Mouse (Mus musculus) kidney, adult 2 months (tissue): Measurements from ENCODE around the gene Aox4.

Experiments used
- CTCF ChIP-seq: fragments of 200-500 bp; conservative IDR thresholded peaks from 2 replicates; pipeline ENCODE4 v1.5.1; 2011; ENCODE audit warnings: low read depth, mild to moderate bottlenecking, control low read depth, low read length, moderate library complexity, mixed read lengths; ENCODE audit not compliant: insufficient read depth, insufficient read length
- POLR2A ChIP-seq: fragments of 200-500 bp; IDR thresholded peaks from one replicate; pipeline ENCODE4 v1.6.1; 2011; ENCODE audit warnings: low read depth, low read length, control low read depth

DNA sequence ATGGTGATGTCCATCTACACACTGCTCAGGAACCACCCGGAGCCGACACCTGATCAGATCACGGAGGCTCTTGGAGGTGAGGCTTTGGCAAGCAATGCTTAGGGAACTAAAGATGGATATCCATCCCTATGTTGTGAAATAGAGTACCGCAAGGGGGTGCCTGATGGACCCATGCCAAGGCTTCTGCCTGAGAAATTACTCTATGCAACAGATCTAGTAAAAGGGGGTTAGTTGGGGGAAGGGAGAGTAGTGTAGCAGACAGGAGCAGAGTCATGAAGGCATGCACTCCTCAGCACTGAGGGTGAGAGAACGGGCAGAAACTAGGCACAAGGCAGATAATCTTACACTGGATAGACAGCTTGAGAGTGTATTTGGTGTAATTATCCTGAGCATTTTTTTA, 11.7 kb downstream of the Aox4 start:
- no peak for TF ChIP-seq CTCF
- no peak for TF ChIP-seq POLR2A
